ENCODE assay signal across 29 mouse cellular contexts in genomic region chr13:103195847-103196246, GRCm38 (mm10).
"Had no signal": no experiment of that assay in that cellular context is flagged by ENCODE, and none has a peak within 500 bp of the region (broad histone marks: within the 10 kb centered on the region; RNA-seq: fewer than 3 reads in every experiment).

No protein-coding gene starts in this region.

- ATAC-seq: liver, embryonic 12.5 days; liver, postnatal 0 days; lung, postnatal 0 days; midbrain, embryonic 13.5 days; midbrain, embryonic 15.5 days; midbrain, embryonic 16.5 days had no signal

- H3K4me1 ChIP-seq: limb, embryonic 10.5 days; limb, embryonic 12.5 days; limb, embryonic 13.5 days; limb, embryonic 15.5 days; liver, embryonic 12.5 days; liver, embryonic 13.5 days; liver, embryonic 15.5 days; lung, embryonic 15.5 days; megakaryocyte, embryonic 14.5 days; midbrain, embryonic 10.5 days; midbrain, embryonic 12.5 days; neural tube, embryonic 12.5 days had no signal

- H3K36me3 ChIP-seq: limb, embryonic 10.5 days; limb, embryonic 12.5 days; limb, embryonic 13.5 days; limb, embryonic 15.5 days; liver, embryonic 12.5 days; liver, embryonic 13.5 days; liver, embryonic 15.5 days; lung, embryonic 15.5 days; midbrain, embryonic 10.5 days; midbrain, embryonic 12.5 days; midbrain, embryonic 13.5 days; midbrain, embryonic 15.5 days; neural tube, embryonic 12.5 days had no signal

- DNase-seq: left cerebral cortex, postnatal 4 days; liver; liver, embryonic 13.5 days; liver, postnatal 0 days; lung, adult 18-20 months; lung, adult 2 months; lung, postnatal 10 days; lung, postnatal 14 days; lung, postnatal 36 days; lung, postnatal 4 days; midbrain, embryonic 14.5 days had no signal

- H3K27ac ChIP-seq: limb, embryonic 10.5 days; limb, embryonic 12.5 days; limb, embryonic 13.5 days; limb, embryonic 15.5 days; liver, embryonic 12.5 days; liver, embryonic 13.5 days; liver, embryonic 14.5 days; liver, embryonic 15.5 days; lung, embryonic 15.5 days; macrophage; midbrain, embryonic 10.5 days; midbrain, embryonic 12.5 days; midbrain, embryonic 13.5 days; midbrain, embryonic 15.5 days; neural tube, embryonic 12.5 days had no signal

- H3K4me3 ChIP-seq: limb, embryonic 10.5 days; limb, embryonic 12.5 days; limb, embryonic 13.5 days; limb, embryonic 15.5 days; liver, embryonic 12.5 days; liver, embryonic 13.5 days; liver, embryonic 15.5 days; lung, embryonic 15.5 days; megakaryocyte, embryonic 14.5 days; midbrain, embryonic 10.5 days; midbrain, embryonic 12.5 days; midbrain, embryonic 13.5 days; midbrain, embryonic 15.5 days; myocyte; neural tube, embryonic 12.5 days had no signal

- H3K9me3 ChIP-seq: limb, embryonic 10.5 days; limb, embryonic 12.5 days; limb, embryonic 13.5 days; limb, embryonic 15.5 days; liver, embryonic 12.5 days; liver, embryonic 13.5 days; liver, embryonic 15.5 days; lung, embryonic 15.5 days; midbrain, embryonic 10.5 days; midbrain, embryonic 12.5 days; midbrain, embryonic 13.5 days; midbrain, embryonic 15.5 days; neural tube, embryonic 12.5 days had no signal

- H3K27me3 ChIP-seq: limb, embryonic 12.5 days; limb, embryonic 13.5 days; limb, embryonic 15.5 days; liver, embryonic 12.5 days; liver, embryonic 13.5 days; liver, embryonic 15.5 days; lung, embryonic 15.5 days; midbrain, embryonic 12.5 days; midbrain, embryonic 13.5 days; midbrain, embryonic 15.5 days; neural tube, embryonic 12.5 days had no signal
